34 mouse cellular contexts compared by ENCODE assay signal in the genomic region with DNA sequence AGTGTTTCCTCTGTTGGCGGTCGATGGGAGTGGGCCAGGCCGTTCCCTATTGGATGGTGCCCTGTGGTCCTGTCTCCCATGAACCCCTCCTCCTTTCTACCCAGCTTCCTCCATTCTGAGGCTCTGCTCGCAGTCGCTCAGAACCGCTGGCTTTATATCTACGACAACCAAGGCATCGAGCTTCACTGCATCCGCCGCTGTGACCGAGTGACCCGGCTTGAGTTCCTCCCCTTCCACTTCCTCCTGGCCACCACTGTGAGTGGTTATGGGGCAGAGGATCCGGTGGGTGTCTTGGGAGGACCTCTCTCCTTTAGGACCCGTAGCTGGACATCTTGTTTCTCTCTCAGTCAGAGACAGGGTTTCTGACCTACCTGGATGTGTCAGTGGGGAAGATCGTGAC.
"Had no signal": no experiment of that assay in that cellular context is flagged by ENCODE, and none has a peak within 500 bp of the region (broad histone marks: within the 10 kb centered on the region; RNA-seq: fewer than 3 reads in every experiment).

No protein-coding gene starts in this region.

- H3K4me3 ChIP-seq: heart, embryonic 12.5 days; heart, embryonic 13.5 days; heart, embryonic 15.5 days; hindbrain, embryonic 12.5 days; hindbrain, embryonic 15.5 days; intestine, embryonic 15.5 days; kidney, embryonic 15.5 days; layer of hippocampus, adult 2 months; left cerebral cortex, adult 2 months had no signal

- ATAC-seq: hindbrain, embryonic 16.5 days; hindbrain, postnatal 0 days; inflammation-experienced regulatory T-cells, adult 6 months; intestine, embryonic 15.5 days; intestine, embryonic 16.5 days; intestine, postnatal 0 days had no signal

- H3K27me3 ChIP-seq: heart, embryonic 12.5 days; heart, embryonic 13.5 days; heart, embryonic 15.5 days; hindbrain, embryonic 12.5 days; hindbrain, embryonic 13.5 days; hindbrain, embryonic 15.5 days; intestine, embryonic 15.5 days; kidney, embryonic 15.5 days had no signal

- H3K4me2 ChIP-seq: heart, embryonic 12.5 days; heart, embryonic 13.5 days; heart, embryonic 15.5 days; hindbrain, embryonic 12.5 days; hindbrain, embryonic 13.5 days; hindbrain, embryonic 14.5 days; hindbrain, embryonic 15.5 days; intestine, embryonic 15.5 days; kidney, embryonic 15.5 days had no signal

- H3K27ac ChIP-seq: heart, embryonic 13.5 days; heart, embryonic 15.5 days; hindbrain, embryonic 10.5 days; hindbrain, embryonic 12.5 days; hindbrain, embryonic 13.5 days; hindbrain, embryonic 14.5 days; hindbrain, embryonic 15.5 days; hindbrain, postnatal 0 days; intestine, embryonic 15.5 days; kidney, embryonic 15.5 days; kidney, postnatal 0 days; layer of hippocampus, adult 2 months; left cerebral cortex, adult 2 months had no signal

- H3K9me3 ChIP-seq: heart, embryonic 12.5 days; heart, embryonic 13.5 days; heart, embryonic 15.5 days; hindbrain, embryonic 10.5 days; hindbrain, embryonic 12.5 days; hindbrain, embryonic 13.5 days; hindbrain, embryonic 15.5 days; intestine, embryonic 15.5 days; kidney, embryonic 15.5 days had no signal

- DNase-seq: heart, postnatal 10 days; heart, postnatal 14 days; heart, postnatal 36 days; heart, postnatal 4 days; kidney, adult 11 months; kidney, adult 18-20 months; kidney, adult 2 months; kidney, adult 8-10 months; kidney, adult 9 months; kidney, postnatal 10 days; kidney, postnatal 14 days; kidney, postnatal 25 days; kidney, postnatal 36 days; kidney, postnatal 4 days; layer of hippocampus, adult 9-11 months; layer of hippocampus, postnatal 36 days had no signal

- H3K9ac ChIP-seq: heart, embryonic 12.5 days; heart, embryonic 13.5 days; heart, embryonic 15.5 days; hindbrain, embryonic 12.5 days; hindbrain, embryonic 13.5 days; hindbrain, embryonic 14.5 days; hindbrain, embryonic 15.5 days; intestine, embryonic 15.5 days; kidney, embryonic 15.5 days had no signal
